Mouse (Mus musculus) neural tube, embryonic 11.5 days (tissue): ENCODE data around the gene Purb. TPM values are rescaled to one million over a fixed set of nuclear protein-coding genes. Genes with fewer than 3 reads are reported as not detected.

Source experiments
- ATAC-seq: fragments of 200-750 bp; cut with Nextera tagmentation; 2 replicates; pipeline ENCODE4 v1.8.0; 2017; ENCODE audit warnings: moderate number of reproducible peaks, mild to moderate bottlenecking, moderate TSS enrichment, moderate library complexity; ENCODE audit not compliant: insufficient read depth, low FRiP score, low TSS enrichment
- DNase-seq: peaks from one replicate; pipeline ENCODE4 v3.0.0-alpha.2; 2015; ENCODE audit warnings: low spot score
- H3K27ac ChIP-seq: fragments of 300-500 bp; sonication (generic); 2 replicates; pipeline ENCODE4 v1.5.1; 2014; ENCODE audit warnings: low read depth, mild to moderate bottlenecking, low read length
- H3K27me3 ChIP-seq: fragments of 300-500 bp; sonication (generic); 2 replicates; pipeline ENCODE4 v1.6.1; 2014; ENCODE audit warnings: mild to moderate bottlenecking, low read length, mixed read lengths; ENCODE audit not compliant: control insufficient read depth, insufficient read depth
- H3K36me3 ChIP-seq: fragments of 300-500 bp; sonication (generic); 2 replicates; pipeline ENCODE4 v1.6.1; 2014; ENCODE audit warnings: mild to moderate bottlenecking, low read length, moderate library complexity, mixed read lengths; ENCODE audit not compliant: control insufficient read depth, insufficient read depth
- H3K4me1 ChIP-seq: fragments of 300-500 bp; sonication (generic); 2 replicates; pipeline ENCODE4 v1.6.1; 2014; ENCODE audit warnings: low read length, mixed read lengths; ENCODE audit not compliant: control insufficient read depth, insufficient read depth
- H3K4me2 ChIP-seq: fragments of 300-500 bp; sonication (generic); 2 replicates; pipeline ENCODE4 v1.6.1; 2014; ENCODE audit warnings: low read depth, mild to moderate bottlenecking, moderate library complexity
- H3K4me3 ChIP-seq: fragments of 300-500 bp; sonication (generic); 2 replicates; pipeline ENCODE4 v1.5.1; 2014; ENCODE audit warnings: low read depth, low read length
- H3K9ac ChIP-seq: fragments of 300-500 bp; sonication (generic); 2 replicates; pipeline ENCODE4 v1.6.1; 2014; ENCODE audit warnings: mild to moderate bottlenecking, low read length
- H3K9me3 ChIP-seq: fragments of 300-500 bp; sonication (generic); 2 replicates; pipeline ENCODE4 v1.6.1; 2016; ENCODE audit warnings: low read length; ENCODE audit not compliant: control insufficient read depth
- WGBS: fragments of 180-500 bp; shearing (Covaris S2); extraction: QIAGEN DNeasy Blood & Tissue Kit; methylation state at CpG from one replicate; pipeline ENCODE4 v1.1.7; 2014; 5-methylcytosine and 5-hydroxymethylcytosine counted together
- polyA plus RNA-seq: library from polyadenylated mRNA; unstranded; fragments of >200 nt; fragmentation: Nextera tagmentation; extraction: Ambion mirVana; gene quantifications from 2 replicates; pipeline ENCODE4 v1.2.1, GENCODE M21; 2014

Purb gene
- polyA plus RNA-seq, 1 experiment from 2014 or later = 12.9 TPM

GRCm38 (mm10) chr11:6443727-6444076, 32.0 kb downstream of the Purb start:
- 1% methylated on average over 10 of the region's 10 CpGs for WGBS
- peak overlapping the region; percentile 74 for H3K4me2 ChIP-seq
- peak overlapping the region; percentile 88 for H3K9ac ChIP-seq
- H3K4me1 ChIP-seq = 0 out of 2 replicates have a peak, but pooled peaks cover 3% of the 10 kb centered on the region
- no peak for ATAC-seq
- H3K27me3 ChIP-seq = no peaks in the 10 kb centered on the region
- H3K9me3 ChIP-seq = no peaks in the 10 kb centered on the region
- H3K36me3 ChIP-seq = no peaks in the 10 kb centered on the region
- H3K27ac ChIP-seq = peak overlapping the region; percentile 88
- no peak for DNase-seq
- peak overlapping the region; percentile 75 for H3K4me3 ChIP-seq

DNA sequence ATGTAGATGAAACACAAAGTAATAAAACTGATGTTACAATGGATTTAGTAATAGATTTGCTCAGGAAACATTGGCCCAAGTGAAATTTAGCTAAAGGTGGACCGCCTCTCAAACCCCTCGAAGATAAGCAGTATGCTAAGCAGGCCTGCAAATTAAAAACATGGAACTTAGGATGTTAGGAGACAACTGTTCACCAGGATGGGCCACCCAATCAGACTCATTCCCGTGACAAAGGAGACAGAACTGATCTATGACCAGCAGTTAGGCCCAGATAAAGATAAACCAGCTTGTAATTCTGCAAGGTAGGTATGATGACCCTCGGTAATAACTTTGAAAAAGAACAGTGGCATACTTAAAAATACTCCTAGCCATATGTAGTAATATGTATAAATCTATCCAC, 32.6 kb downstream of the Purb start:
- H3K4me2 ChIP-seq = peak overlapping the region; percentile 74
- no peaks in the 10 kb centered on the region for H3K36me3 ChIP-seq
- 67% methylated on average over 4 of the region's 4 CpGs for WGBS
- H3K9ac ChIP-seq = peak overlapping the region; percentile 35; the same call in 1 of the 2 replicates
- H3K4me3 ChIP-seq = peak overlapping the region; percentile 75
- no peak overlapping the region for H3K27ac ChIP-seq
- no peak for DNase-seq
- no peak for ATAC-seq
- H3K9me3 ChIP-seq = no peaks in the 10 kb centered on the region
- H3K4me1 ChIP-seq = 0 out of 2 replicates have a peak, but pooled peaks cover 3% of the 10 kb centered on the region
- no peaks in the 10 kb centered on the region for H3K27me3 ChIP-seq

DNA sequence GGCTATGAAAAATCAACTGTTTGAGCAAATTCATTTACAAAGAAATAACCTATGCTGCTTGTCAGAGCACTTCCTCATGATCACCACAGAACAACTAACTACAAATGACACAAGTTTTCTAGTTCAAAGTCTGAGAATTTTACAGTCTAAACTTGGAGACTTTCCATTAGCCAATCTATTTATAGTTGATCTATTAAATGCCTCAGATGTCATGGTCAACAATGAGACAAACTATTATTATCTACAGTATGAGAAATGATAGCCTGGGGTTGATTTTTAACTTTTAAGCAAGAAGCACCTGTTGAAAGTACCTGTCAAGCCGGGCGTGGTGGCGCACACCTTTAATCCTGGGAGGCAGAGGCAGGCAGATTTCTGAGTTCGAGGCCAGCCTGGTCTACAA, 33.2 kb downstream of the Purb start:
- DNase-seq = no peak
- ATAC-seq = no peak
- WGBS = 95% methylated on average over 4 of the region's 4 CpGs
- Histone ChIP-seq H3K4me3 (no peak overlapping the region), H3K4me2 (no peak overlapping the region), H3K36me3 (peaks cover 2% of the 10 kb centered on the region; the same call in 1 of the 2 replicates), H3K27ac (no peak overlapping the region), H3K9me3 (no peaks in the 10 kb centered on the region), H3K27me3 (no peaks in the 10 kb centered on the region), H3K4me1 (0 out of 2 replicates have a peak, but pooled peaks cover 3% of the 10 kb centered on the region), H3K9ac (no peak overlapping the region)

GRCm38 (mm10) chr11:6440171-6440570, 35.5 kb downstream of the Purb start:
- Histone ChIP-seq H3K4me2 (no peak overlapping the region), H3K9ac (no peak overlapping the region), H3K36me3 (peaks cover 5% of the 10 kb centered on the region), H3K4me1 (0 out of 2 replicates have a peak, but pooled peaks cover 3% of the 10 kb centered on the region), H3K4me3 (no peak overlapping the region), H3K27me3 (no peaks in the 10 kb centered on the region), H3K9me3 (no peaks in the 10 kb centered on the region), H3K27ac (no peak overlapping the region)
- DNase-seq = no peak
- 93% methylated on average over 4 of the region's 4 CpGs for WGBS
- ATAC-seq = no peak

DNA sequence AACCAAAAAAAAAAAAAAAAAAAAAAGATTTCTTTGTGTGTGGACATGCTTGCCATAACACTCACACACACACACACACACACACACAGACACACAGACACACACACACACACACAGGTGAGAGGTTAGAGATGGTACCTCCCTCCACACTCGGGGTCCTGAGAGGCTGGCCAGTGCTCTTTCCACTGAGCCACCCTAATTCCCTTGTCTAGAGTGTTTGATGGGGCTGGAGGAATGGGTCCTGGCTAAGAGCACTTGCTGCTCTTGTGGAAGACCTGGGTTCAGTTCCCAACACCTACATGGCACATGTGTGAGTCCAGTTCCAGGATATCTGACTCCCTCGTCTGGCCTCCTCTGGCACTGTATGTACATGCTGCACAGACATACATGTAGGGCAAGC, 38.0 kb downstream of the Purb start:
- Histone ChIP-seq H3K27me3 (no peaks in the 10 kb centered on the region), H3K4me1 (no peaks in the 10 kb centered on the region), H3K4me3 (no peak overlapping the region), H3K27ac (no peak overlapping the region), H3K36me3 (peaks cover 10% of the 10 kb centered on the region), H3K9me3 (no peaks in the 10 kb centered on the region), H3K4me2 (no peak overlapping the region), H3K9ac (no peak overlapping the region)
- no peak for ATAC-seq
- DNase-seq = no peak
- WGBS = 95% methylated on average over 2 of the region's 2 CpGs

DNA sequence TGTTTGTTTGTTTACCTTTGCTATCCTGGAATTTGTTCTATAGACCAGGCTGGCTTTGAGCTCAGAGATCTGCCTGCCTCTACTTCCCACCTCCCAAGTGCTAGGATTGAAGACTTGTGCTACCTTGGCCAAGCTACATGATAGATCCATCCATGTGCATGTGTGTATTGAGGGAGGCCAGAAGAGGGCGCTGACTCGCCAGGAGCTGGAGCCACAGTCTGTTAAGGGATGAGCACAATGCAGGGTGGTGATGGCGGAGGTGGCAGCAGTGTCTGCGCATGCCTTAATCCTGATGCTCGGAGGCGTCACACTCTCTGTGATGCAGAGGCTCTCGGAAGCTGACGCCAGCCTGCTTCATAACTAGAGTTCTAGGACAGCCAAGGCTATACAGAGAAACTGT, 39.3 kb downstream of the Purb start:
- no peak overlapping the region for H3K27ac ChIP-seq
- 72% methylated on average over 8 of the region's 8 CpGs for WGBS
- no peak overlapping the region for H3K4me3 ChIP-seq
- no peak overlapping the region for H3K9ac ChIP-seq
- peak; percentile 56 for DNase-seq
- no peak overlapping the region for H3K4me2 ChIP-seq
- H3K27me3 ChIP-seq = no peaks in the 10 kb centered on the region
- no peaks in the 10 kb centered on the region for H3K4me1 ChIP-seq
- peaks cover 10% of the 10 kb centered on the region for H3K36me3 ChIP-seq
- H3K9me3 ChIP-seq = no peaks in the 10 kb centered on the region
- ATAC-seq = no peak

- Histone ChIP-seq H3K4me2 (no peak overlapping the region), H3K4me1 (no peaks in the 10 kb centered on the region), H3K9ac (no peak overlapping the region; the same call in 1 of the 2 replicates), H3K4me3 (no peak overlapping the region), H3K9me3 (no peaks in the 10 kb centered on the region), H3K27ac (no peak overlapping the region), H3K36me3 (peaks cover 19% of the 10 kb centered on the region), H3K27me3 (no peaks in the 10 kb centered on the region)
- 96% methylated on average over 7 of the region's 7 CpGs for WGBS
- no peak for ATAC-seq
- DNase-seq = no peak
Measured at GRCm38 (mm10) chr11:6430186-6430585, 45.5 kb downstream of the Purb start.

DNA sequence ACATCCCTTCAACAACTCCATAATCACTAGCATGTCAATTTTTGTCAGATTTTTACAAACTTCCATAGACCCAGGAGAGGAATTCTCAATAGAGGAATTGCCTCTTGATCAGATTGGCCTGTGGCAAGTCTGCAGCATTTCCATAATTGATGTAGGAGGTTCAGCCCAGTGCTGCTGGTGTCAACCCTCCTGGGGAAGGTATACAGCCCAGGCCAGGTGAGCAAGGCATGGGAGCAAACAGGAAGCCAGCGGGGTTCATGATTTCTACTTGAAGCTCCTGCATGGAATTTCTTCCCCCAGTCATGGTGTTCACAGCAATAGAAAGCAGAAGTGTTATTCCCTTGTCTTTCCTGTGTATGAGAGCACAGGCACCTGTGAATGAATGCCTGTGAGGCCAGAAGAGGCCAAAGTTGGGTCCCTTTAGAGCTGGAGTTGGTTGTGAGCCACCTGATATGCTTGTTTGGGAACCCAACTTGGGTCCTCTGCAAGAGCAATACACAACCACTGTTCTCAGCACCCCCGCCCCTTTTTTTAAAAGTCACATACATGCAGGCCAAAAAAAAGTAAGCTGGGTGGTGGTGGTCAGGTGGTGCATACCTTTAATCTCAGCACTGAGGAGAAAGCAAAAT, 54.9 kb downstream of the Purb start:
- 69% methylated on average over 2 of the region's 2 CpGs for WGBS
- no peaks in the 10 kb centered on the region for H3K9me3 ChIP-seq
- no peak overlapping the region for H3K4me2 ChIP-seq
- no peak overlapping the region for H3K4me3 ChIP-seq
- H3K9ac ChIP-seq = no peak overlapping the region
- no peaks in the 10 kb centered on the region for H3K27me3 ChIP-seq
- H3K27ac ChIP-seq = no peak overlapping the region
- no peak for ATAC-seq
- DNase-seq = no peak
- H3K4me1 ChIP-seq = peaks cover 10% of the 10 kb centered on the region
- peaks cover 18% of the 10 kb centered on the region for H3K36me3 ChIP-seq

DNA sequence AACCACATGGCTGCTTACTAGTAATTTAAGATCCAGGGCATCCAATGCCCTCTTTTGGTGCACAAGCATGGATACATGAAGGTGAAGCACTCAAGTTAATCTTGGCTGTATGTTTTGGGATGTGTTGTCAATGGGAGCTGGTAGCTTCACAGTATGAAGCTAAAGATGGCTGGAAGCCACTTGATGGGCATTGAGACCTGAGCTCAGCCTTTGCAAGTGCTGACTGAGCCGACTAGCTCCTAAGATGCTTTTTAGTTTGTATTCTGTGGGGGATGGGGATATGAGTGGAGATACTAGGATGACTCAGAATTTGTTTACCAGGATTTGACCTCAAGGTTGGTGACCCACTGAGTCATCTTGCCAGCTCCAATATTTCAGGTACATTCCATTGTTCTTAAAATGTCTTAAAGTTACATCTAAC, 55.4 kb downstream of the Purb start:
- DNase-seq (no peak), ATAC-seq (no peak)
- Histone ChIP-seq H3K27ac (no peak overlapping the region), H3K9ac (no peak overlapping the region), H3K4me3 (no peak overlapping the region), H3K4me1 (peaks cover 10% of the 10 kb centered on the region), H3K36me3 (peaks cover 17% of the 10 kb centered on the region), H3K27me3 (no peaks in the 10 kb centered on the region), H3K4me2 (no peak overlapping the region), H3K9me3 (no peaks in the 10 kb centered on the region)
- WGBS = 28% methylated on average over 1 of the region's 1 CpGs
